Mouse (Mus musculus) intestine, postnatal 0 days (tissue): ENCODE data around the gene Bend5. TPM values are rescaled to one million over a fixed set of nuclear protein-coding genes. Genes with fewer than 3 reads are reported as not detected.
A peak's percentile ranks its signal among the peaks of the same experiment; 100 is the strongest.

Experiments
- ATAC-seq: fragments of 200-750 bp; cut with Nextera tagmentation; 2 replicates; pipeline ENCODE4 v1.8.0; 2017; ENCODE audit warnings: mild to moderate bottlenecking, moderate TSS enrichment, moderate library complexity
- H3K27ac ChIP-seq: fragments of 300-500 bp; sonication (generic); 2 replicates; pipeline ENCODE4 v1.5.1; 2014; ENCODE audit warnings: mild to moderate bottlenecking, low read depth, low read length, moderate library complexity
- H3K27me3 ChIP-seq: fragments of 300-500 bp; sonication (generic); replicated peaks from 2 replicates; pipeline ENCODE4 v1.6.1; 2014; ENCODE audit warnings: low read length, mixed read lengths; ENCODE audit not compliant: control insufficient read depth, insufficient read depth
- H3K36me3 ChIP-seq: fragments of 300-500 bp; sonication (generic); 2 replicates; pipeline ENCODE4 v1.6.1; 2014; ENCODE audit warnings: mild to moderate bottlenecking, moderate library complexity; ENCODE audit not compliant: control insufficient read depth, insufficient read depth
- H3K4me1 ChIP-seq: fragments of 300-500 bp; sonication (generic); replicated peaks from 2 replicates; pipeline ENCODE4 v1.6.1; 2014; ENCODE audit warnings: antibody characterized with exemption, low read length, mixed read lengths; ENCODE audit not compliant: control insufficient read depth, insufficient read depth
- H3K4me2 ChIP-seq: fragments of 300-500 bp; sonication (generic); replicated peaks from 2 replicates; pipeline ENCODE4 v1.6.1; 2014; ENCODE audit warnings: low read depth, mild to moderate bottlenecking, moderate library complexity
- H3K4me3 ChIP-seq: fragments of 300-500 bp; sonication (generic); 2 replicates; pipeline ENCODE4 v1.5.1; 2014; ENCODE audit warnings: low read depth, low read length
- H3K9ac ChIP-seq: fragments of 300-500 bp; sonication (generic); 2 replicates; pipeline ENCODE4 v1.6.1; 2014; ENCODE audit warnings: mild to moderate bottlenecking, low read depth, low read length
- H3K9me3 ChIP-seq: fragments of 300-500 bp; sonication (generic); 2 replicates; pipeline ENCODE4 v1.6.1; 2016; ENCODE audit warnings: mixed run types; ENCODE audit not compliant: control insufficient read depth
- CTCF ChIP-seq: sonication (generic); IDR thresholded peaks from 2 replicates; pipeline ENCODE4 v1.5.1; 2016; ENCODE audit warnings: low read depth, mild to moderate bottlenecking, control low read depth, antibody characterized with exemption, moderate library complexity
- WGBS: fragments of 180-500 bp; shearing (Covaris S2); extraction: QIAGEN DNeasy Blood & Tissue Kit; methylation state at CpG from one replicate; pipeline ENCODE4 v1.1.7; 2014; 5-methylcytosine and 5-hydroxymethylcytosine counted together
- polyA plus RNA-seq: library from polyadenylated mRNA; unstranded; fragments of >200 nt; fragmentation: Nextera tagmentation; extraction: Ambion mirVana; gene quantifications from 2 replicates; pipeline ENCODE4 v1.2.1, GENCODE M21; 2015

Gene Bend5
- polyA plus RNA-seq = 26.7 and 28.0 TPM in 2 replicates

GRCm38 (mm10) chr4:111414818-111415488, at the start of gene Bend5:
Bend5 (plus strand) TSS chr4:111415006.
- no peak for TF ChIP-seq CTCF
- no peaks in the 10 kb centered on the region for H3K36me3 ChIP-seq
- H3K27me3 ChIP-seq = no peaks in the 10 kb centered on the region
- peak within 1 kb of the TSS; percentile 78 for H3K4me3 ChIP-seq
- peak within 1 kb of the TSS; percentile 93 for H3K4me2 ChIP-seq
- no peaks in the 10 kb centered on the region for H3K9me3 ChIP-seq
- peak within 1 kb of the TSS; percentile 80 for H3K27ac ChIP-seq
- peak within 1 kb of the TSS; percentile 86 for H3K9ac ChIP-seq
- peaks cover 9% of the 10 kb centered on the region for H3K4me1 ChIP-seq
- ATAC-seq = peak; percentile 75
- WGBS = under 1% methylated on average over 61 of the region's 66 CpGs

GRCm38 (mm10) chr4:111367771-111368170, 47.0 kb upstream of the Bend5 start:
- no peak for ATAC-seq
- no peak overlapping the region for H3K4me2 ChIP-seq
- no peaks in the 10 kb centered on the region for H3K36me3 ChIP-seq
- no peak for TF ChIP-seq CTCF
- H3K4me1 ChIP-seq = no peaks in the 10 kb centered on the region
- no peak overlapping the region for H3K27ac ChIP-seq
- H3K9ac ChIP-seq = no peak overlapping the region
- WGBS = 71% methylated on average over 2 of the region's 2 CpGs
- H3K9me3 ChIP-seq = no peaks in the 10 kb centered on the region
- no peak overlapping the region for H3K4me3 ChIP-seq
- no peaks in the 10 kb centered on the region; the same call in 1 of the 2 replicates for H3K27me3 ChIP-seq

DNA sequence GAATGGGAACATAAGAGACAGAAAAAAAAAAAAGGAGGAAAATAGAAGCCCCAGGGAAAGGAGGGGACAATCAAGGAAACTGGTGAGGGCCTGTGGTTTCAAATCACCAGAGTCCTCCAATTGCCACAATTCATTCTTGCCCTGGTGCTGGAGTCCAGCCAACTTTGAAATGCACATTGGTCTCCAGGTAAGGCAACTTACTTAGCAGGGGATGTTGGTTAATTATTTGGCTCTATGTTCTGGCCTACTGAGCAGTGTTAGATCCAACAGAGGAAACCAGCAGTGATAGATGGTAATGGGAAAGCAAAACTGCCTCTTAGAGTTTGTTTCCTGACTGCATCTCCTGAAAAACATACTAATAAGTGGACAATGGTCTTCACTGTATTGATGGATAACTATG, 37.6 kb upstream of the Bend5 start:
- Histone ChIP-seq H3K4me1 (no peaks in the 10 kb centered on the region), H3K4me2 (no peak overlapping the region), H3K27me3 (no peaks in the 10 kb centered on the region), H3K27ac (no peak overlapping the region), H3K9me3 (no peaks in the 10 kb centered on the region), H3K4me3 (no peak overlapping the region), H3K36me3 (no peaks in the 10 kb centered on the region), H3K9ac (no peak overlapping the region)
- no peak for ATAC-seq
- no peak for TF ChIP-seq CTCF

DNA sequence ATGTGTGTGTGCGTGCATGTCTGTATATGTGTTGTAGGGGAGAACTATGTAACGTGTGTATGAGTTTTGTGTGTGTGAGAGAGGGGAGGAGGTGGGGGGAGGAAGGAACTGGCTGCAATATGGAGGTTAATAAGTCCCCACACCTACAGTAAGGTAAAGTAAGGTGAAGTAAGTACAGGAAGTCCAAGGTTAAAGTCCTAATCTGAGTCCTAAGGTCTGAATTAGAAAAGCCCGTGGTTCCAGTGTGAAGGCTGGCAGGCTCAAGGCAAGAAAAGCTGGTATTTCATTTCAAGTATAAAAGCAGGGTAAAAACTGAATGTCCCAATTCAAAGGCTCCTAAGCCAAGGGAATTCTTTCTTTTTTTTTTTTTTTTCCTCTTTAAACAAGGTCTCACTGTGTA, 36.7 kb upstream of the Bend5 start:
- ATAC-seq = no peak
- H3K27me3 ChIP-seq = no peaks in the 10 kb centered on the region
- no peaks in the 10 kb centered on the region for H3K4me1 ChIP-seq
- no peak overlapping the region for H3K9ac ChIP-seq
- H3K9me3 ChIP-seq = no peaks in the 10 kb centered on the region
- no peak overlapping the region for H3K4me3 ChIP-seq
- H3K27ac ChIP-seq = no peak overlapping the region
- WGBS = 74% methylated on average over 3 of the region's 3 CpGs
- no peak for TF ChIP-seq CTCF
- no peaks in the 10 kb centered on the region for H3K36me3 ChIP-seq
- H3K4me2 ChIP-seq = no peak overlapping the region

DNA sequence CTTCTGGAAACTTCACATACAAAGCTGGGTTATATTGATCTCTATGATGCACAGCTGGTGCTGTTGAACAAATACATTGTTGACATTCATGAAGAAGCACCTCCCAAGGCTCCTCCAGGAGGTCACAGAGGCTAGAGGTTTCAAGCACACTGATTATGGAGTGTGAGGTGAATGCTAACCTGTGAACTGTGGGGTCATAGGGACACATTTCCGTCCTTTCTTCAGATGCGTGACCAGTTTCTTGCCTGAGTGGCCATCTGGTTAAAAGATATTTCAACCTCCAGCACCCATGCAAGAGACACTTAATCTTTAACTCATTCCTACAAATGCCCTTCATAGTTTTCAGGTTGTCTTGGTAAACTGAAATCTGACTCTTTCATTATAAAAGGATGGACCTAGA, 31.7 kb upstream of the Bend5 start:
- ATAC-seq = no peak
- Histone ChIP-seq H3K4me1 (no peaks in the 10 kb centered on the region), H3K27me3 (no peaks in the 10 kb centered on the region), H3K4me3 (no peak overlapping the region), H3K27ac (no peak overlapping the region), H3K36me3 (no peaks in the 10 kb centered on the region), H3K9me3 (no peaks in the 10 kb centered on the region), H3K9ac (no peak overlapping the region), H3K4me2 (no peak overlapping the region)
- WGBS = 76% methylated on average over 2 of the region's 2 CpGs
- TF ChIP-seq CTCF = no peak

GRCm38 (mm10) chr4:111390736-111391135, 24.1 kb upstream of the Bend5 start:
- Histone ChIP-seq H3K4me2 (no peak overlapping the region), H3K9me3 (no peaks in the 10 kb centered on the region), H3K27me3 (no peaks in the 10 kb centered on the region), H3K36me3 (no peaks in the 10 kb centered on the region), H3K27ac (no peak overlapping the region), H3K4me1 (no peaks in the 10 kb centered on the region), H3K9ac (no peak overlapping the region), H3K4me3 (no peak overlapping the region)
- ATAC-seq = no peak
- TF ChIP-seq CTCF = no peak

DNA sequence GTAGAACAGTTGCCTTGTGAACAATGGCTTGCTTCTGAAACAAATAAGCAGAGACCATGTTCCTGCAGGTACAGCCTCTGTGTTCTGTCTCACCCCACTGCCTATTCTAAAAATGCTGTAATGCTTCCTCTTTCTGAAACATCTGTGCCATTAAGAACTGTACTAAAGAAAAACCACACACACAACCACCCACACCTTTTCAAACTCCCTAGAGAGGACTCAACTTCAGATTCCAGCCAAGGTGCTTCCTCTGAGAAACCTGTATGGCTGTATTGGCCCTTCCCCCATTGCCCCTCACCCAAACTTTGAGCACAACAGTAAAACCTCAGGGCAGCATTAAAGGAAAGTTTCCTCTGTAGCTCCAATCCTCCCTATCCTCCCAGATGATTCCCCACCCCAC, 15.0 kb upstream of the Bend5 start:
- H3K36me3 ChIP-seq = no peaks in the 10 kb centered on the region
- no peaks in the 10 kb centered on the region for H3K4me1 ChIP-seq
- H3K4me2 ChIP-seq = no peak overlapping the region
- no peaks in the 10 kb centered on the region for H3K9me3 ChIP-seq
- H3K27ac ChIP-seq = no peak overlapping the region
- no peaks in the 10 kb centered on the region for H3K27me3 ChIP-seq
- H3K9ac ChIP-seq = no peak overlapping the region
- ATAC-seq = no peak
- no peak for TF ChIP-seq CTCF
- no peak overlapping the region for H3K4me3 ChIP-seq
